Mouse (Mus musculus) skeletal muscle tissue, adult 2 months (tissue): ENCODE data around the gene Aip.

Experiments
- DNase-seq: peaks from one replicate; pipeline ENCODE4 v3.0.0-alpha.2; 2012; ENCODE audit warnings: low read depth, low spot score

The Aip gene

DNA sequence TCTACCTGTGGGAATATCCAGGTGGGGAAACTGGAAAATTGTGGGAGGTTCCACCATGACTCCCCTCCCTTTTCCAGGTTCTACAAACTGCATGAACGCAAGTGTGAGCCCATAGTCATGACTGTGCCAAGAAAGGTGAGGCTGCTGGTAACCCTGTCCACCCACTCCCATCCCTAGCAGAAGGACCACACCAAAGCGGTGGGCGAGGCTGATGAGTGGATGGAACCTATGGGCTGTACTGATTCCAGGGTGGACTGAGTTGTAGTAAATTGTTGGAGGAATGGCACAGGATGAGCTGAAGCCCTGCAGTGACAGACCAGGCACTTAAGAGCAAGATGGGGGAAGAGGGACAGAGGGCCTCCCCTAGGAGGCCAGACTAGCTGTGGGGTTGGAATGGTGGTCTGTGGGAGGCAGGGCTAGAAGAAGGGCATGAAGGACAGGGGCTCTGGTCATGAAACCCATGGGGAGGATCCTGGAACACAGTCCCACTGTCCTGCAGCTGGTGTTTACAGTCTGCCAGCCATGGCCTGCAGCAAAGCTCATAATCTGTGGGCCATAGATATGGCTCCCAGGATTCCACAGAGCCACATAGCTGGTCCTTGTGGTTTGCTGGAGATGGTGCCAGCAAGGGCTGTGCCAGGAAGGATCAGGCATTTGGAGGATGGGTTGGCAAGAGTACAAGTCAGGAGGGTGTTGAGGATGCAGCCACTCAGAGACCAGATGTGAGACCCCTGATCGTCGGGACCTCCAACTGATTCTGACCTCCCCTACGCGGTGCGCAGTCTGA lies 27.0 kb upstream of the Aip start:
- no peak for DNase-seq

DNA sequence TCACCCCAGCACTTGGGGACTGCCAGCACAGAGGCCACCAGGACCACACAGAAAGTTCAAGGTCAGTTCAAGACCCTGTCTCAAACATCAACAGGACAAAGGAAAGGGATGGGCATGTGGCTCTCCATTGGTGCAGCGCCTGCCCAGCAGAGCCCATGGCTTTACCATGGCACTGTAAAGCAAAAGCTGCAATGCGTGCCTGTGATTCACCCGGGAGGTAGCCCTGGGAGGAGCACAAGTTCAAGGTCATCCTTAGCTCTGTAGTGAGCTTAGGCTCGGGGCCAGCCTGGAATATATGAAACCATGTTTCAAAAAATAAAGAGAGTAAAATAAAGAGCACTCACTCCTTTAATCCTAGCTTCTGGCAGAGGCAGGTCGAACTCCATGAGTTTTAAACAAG lies 26.2 kb upstream of the Aip start:
- no peak for DNase-seq

DNA sequence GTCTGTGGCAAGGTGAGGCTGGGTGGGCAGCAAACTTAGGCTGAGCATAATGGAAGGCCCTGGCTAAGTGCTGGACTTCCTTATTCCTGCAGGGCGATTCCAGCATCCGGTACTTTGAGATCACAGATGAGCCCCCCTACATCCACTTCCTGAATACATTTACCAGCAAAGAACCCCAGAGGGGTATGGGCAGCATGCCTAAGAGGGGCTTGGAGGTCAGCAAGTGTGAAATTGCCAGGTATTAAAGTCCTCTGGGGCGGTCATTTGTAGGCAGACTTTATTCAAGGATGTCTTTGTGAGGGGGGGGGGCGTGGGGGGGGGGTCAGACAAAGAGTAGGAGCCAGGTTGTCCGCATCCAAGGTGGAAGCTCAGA lies 25.8 kb upstream of the Aip start:
- DNase-seq: no peak

DNA sequence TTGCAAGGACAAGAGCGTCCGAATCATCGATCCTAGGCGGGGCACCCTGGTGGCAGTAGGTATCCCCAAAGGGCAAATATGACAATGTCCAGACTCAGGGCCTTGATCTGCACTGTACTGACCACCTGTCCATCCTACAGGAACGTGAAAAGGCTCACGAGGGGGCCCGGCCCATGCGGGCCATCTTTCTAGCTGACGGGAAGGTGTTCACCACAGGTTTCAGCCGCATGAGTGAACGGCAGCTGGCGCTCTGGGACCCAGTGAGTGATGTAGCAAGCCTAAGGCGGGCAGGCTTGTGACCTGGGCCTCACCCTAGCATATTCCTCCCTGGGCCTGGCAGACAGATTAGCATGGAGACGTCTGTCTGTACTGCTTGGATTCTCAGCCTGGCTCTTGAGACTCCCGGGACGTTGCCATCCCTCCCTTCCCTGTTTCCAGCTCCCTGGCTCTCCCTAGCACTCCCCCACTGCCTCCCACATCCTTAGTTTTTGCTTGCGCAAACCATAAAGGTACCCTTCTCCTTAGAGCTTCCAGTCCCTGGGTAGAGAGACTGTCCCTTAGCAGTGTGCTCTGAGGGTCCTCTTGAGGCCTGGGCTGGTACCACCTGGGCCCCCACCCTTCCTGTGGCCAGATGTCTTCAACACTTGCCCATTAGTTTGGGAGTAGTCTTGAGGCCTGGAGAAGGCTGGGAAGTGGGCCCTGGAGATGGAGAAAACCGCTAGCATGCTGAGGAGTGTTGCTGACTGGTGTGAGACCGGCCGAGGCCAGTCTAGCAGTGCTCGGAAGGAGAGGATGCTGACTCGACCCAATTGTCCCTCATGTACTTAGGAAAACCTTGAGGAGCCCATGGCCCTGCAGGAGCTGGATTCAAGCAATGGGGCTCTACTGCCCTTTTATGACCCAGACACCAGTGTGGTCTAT lies 25.2 kb upstream of the Aip start:
- DNase-seq: no peak

DNA sequence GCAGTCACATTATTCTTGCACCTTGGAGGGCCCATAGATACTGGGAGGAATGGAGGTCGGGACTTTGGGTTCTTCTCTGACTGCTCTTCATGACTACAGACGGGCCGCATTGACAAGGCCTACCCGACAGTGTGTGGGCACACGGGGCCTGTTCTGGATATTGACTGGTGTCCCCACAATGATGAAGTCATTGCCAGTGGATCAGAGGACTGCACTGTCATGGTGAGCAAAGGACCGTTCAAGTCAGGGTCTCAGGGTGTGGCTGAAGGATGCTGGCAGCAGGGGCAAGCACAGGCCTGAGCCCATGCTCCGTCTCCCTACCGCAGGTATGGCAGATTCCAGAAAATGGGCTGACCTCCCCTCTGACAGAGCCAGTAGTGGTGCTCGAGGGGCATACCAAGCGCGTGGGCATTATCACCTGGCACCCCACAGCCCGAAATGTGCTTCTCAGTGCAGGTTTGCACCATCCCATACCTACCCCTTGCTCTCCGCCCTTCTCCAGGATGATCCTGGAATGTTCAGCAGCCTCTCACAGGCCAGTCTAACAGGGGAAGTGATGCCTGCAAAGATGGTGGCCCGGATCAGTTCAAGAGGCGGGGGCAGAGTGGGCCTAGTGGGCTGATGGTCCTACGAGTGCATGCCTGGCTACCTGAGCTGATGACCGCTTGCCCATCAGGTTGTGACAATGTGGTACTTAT lies 24.3 kb upstream of the Aip start:
- DNase-seq: no peak

DNA sequence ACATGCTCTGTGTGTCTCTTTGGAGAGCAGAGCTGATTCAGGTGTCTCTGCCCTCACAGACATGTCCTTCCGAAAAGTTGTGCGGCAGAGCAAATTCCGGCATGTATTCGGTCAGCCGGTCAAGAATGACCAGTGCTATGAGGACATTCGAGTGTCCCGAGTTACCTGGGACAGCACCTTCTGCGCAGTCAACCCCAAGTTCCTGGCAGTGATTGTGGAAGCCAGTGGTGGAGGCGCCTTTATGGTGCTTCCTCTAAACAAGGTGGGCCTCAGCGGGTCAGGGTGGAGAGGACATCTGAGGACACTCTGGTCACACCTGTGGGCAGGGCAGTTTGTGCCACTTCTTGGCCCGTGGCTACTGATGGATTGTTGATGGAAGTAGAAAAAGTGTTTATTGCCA lies 23.6 kb upstream of the Aip start:
- DNase-seq: no peak

DNA sequence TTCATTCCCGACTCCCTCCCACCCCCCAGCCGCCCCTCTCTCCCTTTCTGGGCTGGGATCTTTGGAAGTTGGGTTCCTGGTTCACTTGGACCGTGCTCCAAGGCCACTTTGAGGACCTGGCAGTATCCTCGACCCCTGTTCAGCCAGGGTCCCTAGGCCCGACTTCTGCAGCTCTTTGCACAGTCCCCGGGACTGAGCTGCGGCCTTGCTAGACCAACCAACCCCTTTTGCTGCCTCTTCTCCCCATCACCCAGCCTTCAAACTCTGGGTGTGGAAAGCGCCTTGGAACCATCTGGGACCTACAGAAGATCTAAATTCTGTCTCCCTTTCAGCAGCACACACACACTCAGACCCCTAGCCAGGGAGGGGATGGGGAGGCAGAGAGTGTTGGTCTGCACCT lies 23.2 kb upstream of the Aip start:
- DNase-seq: no peak

DNA sequence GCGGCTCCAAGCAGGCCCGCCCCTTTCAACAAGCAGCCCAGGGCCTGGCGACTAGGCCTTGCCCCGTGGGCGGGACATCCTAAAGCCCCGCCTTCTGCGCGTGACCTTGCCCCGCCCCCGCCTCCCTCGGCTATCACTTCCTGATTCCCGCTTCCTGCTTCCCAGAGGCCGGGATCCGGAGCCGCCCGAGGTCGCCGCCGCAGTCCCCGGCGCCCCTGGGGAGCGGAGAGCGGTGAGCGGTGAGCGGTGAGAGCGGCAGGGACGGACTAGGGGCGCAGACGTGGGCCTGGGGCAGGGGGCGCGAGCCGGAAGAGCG lies 22.8 kb upstream of the Aip start, which contains the start of gene Coro1b:
Gene Coro1b (plus strand): TSS at position 129 of the 316 bp plus-strand sequence.
- peak; percentile 92 for DNase-seq

DNA sequence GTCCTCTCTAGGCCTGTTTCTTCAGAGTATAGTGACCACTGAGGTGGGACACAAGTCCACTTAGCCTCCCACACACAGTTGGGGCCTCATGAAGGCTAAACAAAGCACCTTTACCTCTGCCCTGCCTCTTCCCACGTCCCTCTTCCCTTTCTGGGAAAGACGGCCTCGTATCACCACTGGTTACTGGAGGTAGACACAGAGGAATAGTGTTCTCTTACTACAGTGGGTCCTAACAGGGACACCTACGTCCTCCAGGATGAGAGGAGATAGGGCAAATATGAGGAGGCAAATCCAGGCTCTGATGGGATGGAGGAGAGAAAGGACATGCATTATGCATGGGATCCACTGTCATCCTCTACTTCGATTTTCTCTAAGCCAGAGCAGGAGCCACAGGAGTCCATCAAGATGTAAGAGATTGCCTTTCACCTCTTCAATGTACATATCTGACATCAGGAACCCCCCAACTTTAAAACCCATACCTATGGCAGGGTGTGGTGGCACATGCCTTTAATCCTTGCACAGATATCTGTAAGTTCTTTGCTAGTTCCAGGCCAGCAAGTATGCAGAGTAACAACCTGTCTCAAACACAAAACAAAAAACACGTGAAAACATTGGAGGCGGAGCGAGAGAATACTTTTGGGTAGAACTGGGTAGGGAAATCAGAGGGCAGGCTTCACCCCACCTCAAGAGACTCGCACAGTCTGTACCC lies 22.3 kb upstream of the Aip start:
- no peak for DNase-seq

DNA sequence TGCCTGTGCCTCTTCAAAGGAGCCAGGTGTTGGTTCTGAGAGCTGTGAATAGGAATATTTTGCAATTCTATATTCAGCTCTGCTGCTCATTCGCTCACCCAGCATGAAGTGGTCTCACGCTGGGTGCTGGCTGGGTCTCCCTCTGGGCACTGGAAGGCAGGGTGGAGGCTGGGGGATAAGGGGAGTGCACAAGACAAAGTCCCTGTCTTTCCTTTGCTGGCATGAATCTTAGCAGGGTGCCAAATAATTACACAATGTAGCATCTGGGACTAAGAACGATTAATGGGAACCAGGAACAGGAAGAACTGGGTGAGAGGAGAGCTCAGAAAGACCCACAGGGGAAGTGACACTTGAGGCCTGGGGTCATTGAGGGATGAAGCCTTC lies 21.4 kb upstream of the Aip start:
- no peak for DNase-seq

DNA sequence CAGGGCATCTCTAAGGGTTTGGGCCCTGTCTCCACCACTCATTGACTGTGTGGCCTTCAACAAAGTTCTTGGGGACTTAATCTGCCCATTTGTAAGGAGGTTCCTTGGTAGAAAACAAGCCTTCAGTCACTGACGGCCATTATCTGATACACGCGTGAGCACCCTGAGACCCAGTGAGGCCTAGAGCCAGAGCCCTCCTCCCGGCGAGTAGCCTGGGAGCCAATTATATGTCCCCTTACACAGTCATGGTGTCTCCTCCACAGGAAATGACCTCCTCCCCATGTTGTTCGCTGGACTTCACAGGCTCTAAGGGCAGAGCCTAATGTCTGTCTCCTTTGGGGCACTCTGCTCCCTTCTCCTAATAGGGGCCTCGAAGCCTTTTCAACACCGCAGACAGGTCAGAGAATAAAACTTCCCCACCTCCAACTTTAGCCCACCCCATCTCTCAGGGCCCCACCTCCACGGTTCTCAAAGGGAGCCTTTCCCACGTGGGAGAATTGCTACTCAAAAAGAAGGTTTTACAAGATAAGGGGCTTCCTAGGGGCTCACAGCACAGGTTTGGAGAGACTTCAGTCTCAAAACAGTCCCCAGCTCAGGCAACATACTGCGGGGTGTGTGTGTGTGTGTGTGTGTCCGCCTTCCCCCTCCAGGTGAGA lies 20.8 kb upstream of the Aip start:
- no peak for DNase-seq

DNA sequence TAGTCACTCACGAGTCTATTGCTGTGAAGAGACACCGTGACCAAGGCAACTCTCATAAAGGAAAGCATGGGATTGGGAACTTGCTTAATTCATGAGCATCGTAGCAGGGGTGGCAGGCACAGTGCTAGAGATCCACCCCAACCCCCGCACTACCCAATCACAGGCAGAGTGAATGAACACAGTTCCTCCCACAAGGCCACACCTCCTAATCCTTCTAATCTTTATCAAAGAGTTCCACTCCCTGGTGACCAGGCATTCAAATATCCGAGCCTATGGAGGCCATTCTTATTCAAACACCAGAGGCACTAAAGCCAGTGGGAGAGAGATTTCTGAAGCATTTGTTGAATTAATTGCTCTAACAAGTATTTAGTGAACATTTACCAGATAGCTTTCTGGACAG lies 20.3 kb upstream of the Aip start:
- no peak for DNase-seq

DNA sequence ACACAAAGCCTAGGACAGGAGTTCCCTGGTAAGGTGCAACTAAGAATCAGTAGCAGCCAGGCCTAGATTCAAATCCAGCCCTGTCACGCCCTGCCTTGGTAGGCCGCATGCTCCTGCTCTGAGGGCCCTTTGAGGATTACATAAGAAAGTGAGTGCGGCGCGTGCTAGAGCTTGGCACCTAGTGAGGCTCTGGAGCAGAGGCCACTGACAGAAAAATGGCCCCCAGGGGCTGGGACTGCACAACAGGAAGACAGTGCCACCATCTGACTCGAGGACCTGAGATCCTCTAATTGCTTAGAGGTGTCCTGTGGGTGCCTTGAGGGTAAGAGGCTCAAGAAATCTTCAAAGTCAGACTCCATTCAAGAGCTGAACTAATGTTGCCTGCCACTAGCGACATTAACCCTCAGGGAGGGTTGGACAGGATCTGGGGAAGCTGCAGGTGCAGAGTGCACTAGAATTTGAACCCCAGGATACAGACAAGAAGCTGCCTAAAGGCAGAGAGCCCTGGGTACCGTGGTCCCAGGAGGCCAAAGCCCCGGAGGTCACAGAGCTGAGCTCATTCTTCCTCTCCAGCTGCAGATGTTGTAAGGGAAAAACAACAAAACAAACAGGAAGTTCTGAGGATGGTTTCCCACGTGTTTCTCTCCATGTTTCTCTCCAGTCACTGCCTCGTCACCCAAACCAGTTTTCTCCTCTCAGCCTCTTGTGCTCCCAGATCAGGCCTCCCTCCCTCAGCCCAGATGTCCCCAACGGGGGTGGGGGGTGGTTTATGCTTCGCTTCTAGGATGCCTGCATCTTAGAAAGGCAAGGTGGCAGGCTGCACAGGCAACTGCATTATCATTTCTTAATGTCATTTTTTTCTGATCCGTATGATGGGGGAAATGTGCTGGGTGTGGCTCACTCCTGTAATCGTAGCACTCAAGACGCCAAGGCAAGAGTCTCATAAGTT lies 19.2 kb upstream of the Aip start:
- DNase-seq: peak; percentile 53

DNA sequence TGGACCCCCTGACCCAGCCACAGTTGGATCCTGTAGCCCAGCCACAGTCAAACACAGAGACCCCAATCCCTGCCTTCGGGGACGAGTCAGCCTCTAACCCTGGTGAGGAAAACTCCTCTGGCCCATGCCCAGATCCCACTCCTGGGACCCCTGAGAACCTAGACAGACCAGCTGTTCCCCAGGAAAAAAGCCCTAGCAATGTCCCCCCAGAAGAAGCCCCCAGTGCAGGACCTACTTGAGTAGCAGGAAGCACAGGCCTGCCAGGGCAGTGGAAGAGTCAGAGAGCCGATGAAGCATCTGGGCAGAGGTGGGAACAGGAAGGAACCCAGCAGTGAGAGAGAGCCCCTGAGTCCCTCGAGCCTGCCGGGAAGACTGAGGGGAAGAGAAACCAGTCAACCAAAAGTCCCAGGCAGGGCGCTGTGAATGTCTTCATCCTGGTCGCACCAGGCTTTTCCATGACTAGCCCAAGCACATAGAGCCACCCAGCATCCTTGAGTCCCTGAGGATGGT lies 18.2 kb upstream of the Aip start, which contains the start of gene Cabp4:
Gene Cabp4 (minus strand): TSS at position 275 of the 510 bp plus-strand sequence.
- DNase-seq: no peak

DNA sequence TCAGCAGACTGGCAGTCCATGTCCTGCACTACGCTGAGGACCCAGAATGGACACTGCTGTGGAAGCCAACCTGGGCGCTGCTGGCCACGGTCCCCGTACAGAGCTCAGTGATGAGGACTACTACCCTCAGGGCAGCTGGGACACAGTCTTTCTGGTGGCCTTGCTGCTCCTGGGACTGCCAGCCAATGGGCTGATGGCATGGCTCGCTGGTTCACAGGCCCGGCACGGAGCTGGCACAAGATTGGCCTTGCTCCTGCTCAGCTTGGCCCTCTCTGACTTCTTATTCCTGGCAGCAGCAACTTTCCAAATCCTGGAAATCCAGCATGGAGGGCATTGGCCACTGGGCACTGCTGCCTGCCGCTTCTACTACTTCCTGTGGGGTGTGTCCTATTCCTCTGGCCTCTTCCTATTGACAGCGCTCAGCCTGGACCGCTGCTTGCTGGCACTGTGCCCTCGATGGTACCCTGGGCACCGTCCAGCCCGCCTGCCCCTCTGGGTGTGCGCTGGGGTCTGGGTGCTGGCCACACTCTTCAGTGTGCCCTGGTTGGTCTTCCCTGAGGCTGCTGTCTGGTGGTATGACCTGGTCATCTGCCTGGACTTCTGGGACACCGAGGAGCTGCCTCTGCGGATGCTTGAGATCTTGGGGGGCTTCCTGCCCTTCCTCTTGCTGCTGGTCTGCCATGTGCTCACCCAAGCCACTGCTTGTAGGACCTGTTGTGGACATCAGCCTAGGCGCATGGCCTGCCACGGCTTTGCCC lies 16.9 kb upstream of the Aip start:
- no peak for DNase-seq

DNA sequence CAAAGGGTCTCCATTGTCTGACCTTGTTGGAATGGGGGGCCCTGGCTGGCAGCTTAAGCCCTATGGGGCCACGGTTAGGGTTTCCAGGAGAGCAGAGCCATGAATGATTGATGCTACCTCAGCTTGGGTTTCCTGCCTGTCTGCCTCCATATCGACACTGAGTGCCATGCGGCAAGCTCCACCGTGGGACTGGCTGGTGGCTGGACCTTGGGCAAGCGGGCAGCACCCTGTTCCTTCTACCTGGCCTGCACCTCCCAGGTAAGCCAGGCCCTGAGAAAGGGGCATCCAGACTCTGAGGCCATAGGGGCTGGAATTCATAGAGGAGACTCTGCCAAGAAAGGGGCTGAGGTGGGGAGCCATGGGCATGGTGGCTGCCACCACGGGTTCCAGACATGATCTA lies 14.5 kb upstream of the Aip start:
- DNase-seq: no peak

DNA sequence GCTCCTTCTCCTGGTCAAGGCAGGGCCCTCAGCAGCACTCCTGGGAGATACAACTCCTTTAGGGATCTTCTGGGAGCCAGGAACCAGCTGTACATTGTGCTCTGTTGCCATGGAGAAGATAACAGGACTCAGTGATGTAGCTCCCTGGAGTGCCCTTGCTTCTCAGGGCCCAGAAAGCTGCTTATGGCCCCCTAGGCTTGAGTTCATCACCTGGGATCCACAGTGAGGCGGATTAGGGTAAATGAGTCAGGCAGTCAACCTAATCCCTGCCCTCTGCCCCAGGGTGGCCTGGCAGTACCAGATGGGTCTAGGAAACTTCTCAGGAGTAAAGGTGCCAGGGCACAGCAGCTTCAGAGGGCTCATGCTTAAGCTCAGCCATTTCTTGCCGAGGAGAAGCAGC lies 13.8 kb upstream of the Aip start, which contains the start of gene Gpr152:
Gene Gpr152 (plus strand): TSS at position 342 of the 400 bp plus-strand sequence.
- no peak for DNase-seq

DNA sequence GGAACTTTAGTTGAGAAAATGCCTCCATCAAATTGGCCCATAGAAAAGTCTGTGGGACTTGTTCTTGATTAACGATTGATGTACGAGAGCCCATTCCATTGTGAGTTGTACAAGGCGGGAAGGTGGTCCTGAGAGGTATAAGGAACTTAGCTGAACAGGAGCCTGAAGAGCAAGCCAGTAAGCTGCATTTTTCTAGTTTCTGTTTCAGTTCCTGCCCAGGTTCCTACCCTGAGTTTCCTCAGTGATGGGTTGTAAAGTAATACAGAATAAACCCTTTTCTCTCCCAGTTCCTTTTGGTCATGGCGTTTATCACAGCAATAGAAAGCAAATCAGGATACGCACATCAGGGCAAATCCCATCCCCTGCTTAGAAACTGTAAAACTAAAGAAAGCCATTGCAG lies 12.3 kb upstream of the Aip start:
- DNase-seq: no peak

DNA sequence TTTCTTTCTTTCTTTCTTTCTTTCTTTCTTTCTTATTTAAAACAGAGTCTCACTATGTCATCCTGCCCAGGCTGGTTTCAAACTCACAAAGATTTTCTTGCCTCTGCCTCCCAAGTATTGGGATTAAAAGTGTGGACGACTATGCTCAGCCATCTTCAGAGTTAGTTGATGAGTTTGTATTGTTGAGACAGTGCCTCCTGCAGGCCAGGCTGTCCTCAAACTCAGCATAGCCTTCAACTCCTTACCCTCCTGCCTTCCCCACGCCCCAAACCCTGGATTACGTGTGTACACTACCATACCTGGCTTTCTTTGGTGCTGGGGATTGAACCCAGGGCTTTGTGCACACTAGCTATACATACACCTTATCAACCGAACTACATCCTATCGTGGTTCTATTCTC lies 10.8 kb upstream of the Aip start:
- DNase-seq: no peak
